Mouse (Mus musculus): ENCODE measurements around the gene Prkca.

The Prkca gene

DNA sequence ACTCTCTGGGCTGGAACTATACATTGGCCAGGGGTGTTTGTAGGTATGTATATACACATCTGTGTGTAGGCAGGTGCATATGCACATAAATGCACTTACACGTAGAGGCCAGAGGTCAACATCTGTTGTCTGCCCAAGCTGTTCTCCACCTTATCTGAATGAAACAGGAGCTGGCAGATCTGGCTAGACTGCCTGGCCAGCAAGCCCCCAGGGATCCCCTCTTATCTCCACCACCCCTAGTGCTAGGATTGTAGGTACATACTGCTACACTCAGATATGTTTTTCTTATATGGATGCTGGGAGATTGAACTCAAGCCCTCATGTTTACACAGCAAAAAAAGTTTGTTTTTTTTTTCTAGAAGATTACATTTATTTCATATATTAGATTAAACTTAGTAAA is 79.9 kb downstream of the Prkca start:
- no peak for DNase-seq (ENCODE audit: inconsistent age in 2 of 2, low spot score in 1 of 2)

DNA sequence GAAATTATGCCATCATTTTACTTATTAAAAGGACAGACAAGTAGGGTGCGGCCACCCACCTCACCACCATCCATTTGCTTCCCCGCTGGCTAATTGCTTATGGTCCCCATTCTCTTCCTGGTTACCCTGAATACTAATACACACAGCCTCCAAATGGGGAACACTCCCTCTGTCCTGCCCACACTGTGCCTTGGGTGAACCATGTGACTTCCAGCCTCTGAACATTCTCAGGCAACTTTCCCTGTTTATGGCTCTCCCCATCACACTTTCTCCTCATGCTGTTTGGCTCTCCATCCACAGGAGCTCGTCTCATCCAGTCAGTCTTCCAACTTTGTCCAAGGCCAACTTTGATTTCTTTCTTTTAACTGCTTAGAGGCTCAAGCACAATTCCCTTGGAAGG is 80.3 kb downstream of the Prkca start:
- DNase-seq (ENCODE audit: inconsistent age in 2 of 2, low spot score in 1 of 2): no peak

DNA sequence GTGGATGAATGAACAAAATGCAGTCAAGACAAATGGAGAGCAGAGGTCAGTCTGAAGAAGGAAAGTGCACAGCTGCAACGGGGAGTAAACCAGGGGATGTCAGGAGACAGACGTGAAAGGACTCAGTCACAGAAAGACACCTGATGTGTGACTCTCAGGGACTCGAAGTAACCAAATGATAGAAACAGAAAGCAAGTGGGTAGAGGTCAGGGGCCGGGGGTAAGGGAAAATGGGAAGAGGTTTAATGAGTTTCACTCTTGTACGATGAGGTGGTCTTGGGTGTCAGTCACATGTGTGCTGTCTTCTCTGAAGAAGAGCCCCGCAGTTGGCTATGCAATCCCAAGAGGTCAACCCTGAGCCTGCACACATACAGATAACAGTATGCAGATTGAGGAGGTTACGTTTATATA is 82.0 kb downstream of the Prkca start:
- no peak for DNase-seq (ENCODE audit: inconsistent age in 2 of 2, low spot score in 1 of 2)

DNA sequence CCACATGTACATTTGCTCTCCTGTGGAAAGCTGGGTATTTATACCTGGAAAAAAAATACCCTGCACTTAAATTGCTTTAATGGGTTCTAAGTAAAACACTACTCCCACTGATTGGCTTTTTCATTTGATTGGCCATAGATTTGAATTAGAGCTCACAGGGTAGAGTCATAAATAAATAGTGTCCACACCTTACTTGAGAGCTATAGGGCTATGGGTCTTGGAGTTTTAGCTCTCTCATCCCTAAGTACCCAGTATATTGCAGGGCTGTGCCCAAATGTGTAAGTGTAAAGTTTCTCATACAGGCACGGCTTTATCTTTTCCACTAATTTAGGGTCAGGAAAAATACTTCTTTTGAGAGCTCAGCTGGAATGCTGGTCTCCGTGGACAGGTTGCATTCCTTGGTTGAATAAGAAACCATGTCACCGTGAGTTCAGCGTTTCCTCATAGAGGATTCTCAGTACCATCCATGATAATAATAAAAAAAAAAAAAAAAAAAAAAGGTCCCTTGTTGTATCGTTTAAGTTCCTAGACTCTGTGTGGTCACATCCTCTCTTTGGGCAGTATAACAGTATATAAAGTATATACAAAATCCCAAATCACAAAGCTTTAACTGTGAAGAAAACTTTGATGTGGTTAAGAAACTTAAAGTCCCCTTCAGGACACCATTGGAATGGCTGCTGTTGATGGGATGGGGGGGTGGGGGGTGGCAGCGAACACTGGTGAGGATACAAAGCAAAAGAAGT is 82.8 kb downstream of the Prkca start:
- DNase-seq (ENCODE audit: inconsistent age in 2 of 2, low spot score in 1 of 2): no peak

DNA sequence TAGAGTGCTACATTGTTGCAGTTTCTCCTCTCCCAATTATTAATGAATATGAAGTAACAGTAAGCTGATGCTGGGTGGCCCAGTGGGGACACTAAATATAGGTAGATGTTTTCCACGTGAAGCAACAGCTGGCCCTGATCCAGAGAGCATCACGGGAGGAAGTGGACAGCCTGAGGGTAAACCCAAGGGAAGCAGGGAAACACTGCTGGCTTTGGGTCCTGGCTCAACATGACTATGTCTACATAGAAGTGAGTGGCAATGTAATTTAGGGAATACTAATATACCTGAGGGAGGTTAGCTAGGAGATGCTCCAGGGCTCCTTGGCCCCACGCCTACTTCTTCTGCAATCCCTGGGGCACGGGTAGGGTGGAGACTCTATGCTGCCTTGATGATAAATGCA is 84.3 kb downstream of the Prkca start:
- peak in 1 of 2 experiments; percentile 38 for DNase-seq (ENCODE audit: inconsistent age in 2 of 2, low spot score in 1 of 2)

DNA sequence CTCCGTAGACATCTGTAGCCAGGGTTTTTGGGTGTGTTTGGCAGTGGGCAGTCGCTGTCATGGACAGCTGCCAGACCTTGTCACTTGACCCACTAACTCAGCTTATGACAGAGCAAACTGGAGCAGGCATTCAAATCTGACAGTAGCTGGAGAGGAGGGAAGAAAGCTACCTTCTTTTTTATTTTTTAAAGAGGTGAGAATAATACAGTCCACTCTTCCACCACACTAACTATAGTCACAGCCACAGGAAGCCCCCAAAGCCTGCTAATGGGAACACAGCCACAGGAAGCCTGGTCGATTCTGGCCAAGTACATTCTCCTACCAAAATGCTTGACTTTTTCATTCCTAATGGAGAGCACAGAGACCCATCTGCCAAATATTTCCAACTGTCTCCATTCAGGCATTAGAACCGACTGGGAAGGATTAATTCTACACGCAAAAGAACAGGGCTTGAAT is 84.9 kb downstream of the Prkca start:
- DNase-seq (ENCODE audit: inconsistent age in 2 of 2, low spot score in 1 of 2): peak; percentile 34 to 78

DNA sequence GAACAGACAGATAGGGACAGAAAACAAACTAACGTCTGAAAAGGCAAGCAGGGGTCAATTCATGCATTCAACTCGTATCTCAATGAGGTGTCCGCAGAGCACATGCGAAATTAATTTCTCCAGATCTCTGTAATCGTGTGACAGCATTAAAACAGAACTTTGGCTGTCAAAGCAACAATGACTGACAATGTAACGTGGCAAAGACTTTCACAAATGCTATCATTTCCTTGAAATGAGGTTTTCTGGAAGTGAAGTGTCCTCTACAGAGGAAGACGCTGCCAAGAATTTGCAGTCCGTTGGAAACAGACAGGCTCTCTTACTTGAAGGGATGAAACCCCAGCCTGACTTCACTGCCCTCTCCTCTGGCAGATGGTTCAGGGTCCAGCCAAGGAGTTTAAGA is 85.8 kb downstream of the Prkca start:
- DNase-seq (ENCODE audit: inconsistent age in 2 of 2, low spot score in 1 of 2): no peak

DNA sequence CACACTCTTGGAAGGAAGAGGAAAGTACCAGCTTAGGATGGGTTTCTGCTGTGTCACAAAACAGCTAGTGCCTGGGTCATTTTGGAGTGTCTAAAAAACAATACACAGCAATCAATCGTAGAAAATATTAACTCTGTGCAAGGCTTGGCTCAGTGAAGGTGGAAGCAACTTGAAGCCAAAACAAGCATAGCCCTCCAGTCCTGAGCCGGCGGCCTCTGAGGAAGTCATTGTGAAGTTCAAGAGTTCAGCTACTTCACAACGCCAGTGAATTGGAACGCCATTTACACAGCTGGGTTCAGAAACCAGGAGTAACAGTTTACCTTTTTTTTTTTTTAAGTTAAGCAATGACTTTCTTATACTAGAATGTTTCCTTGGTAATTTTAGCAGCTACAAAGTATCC is 89.0 kb downstream of the Prkca start:
- no peak for DNase-seq (ENCODE audit: inconsistent age in 2 of 2, low spot score in 1 of 2)

DNA sequence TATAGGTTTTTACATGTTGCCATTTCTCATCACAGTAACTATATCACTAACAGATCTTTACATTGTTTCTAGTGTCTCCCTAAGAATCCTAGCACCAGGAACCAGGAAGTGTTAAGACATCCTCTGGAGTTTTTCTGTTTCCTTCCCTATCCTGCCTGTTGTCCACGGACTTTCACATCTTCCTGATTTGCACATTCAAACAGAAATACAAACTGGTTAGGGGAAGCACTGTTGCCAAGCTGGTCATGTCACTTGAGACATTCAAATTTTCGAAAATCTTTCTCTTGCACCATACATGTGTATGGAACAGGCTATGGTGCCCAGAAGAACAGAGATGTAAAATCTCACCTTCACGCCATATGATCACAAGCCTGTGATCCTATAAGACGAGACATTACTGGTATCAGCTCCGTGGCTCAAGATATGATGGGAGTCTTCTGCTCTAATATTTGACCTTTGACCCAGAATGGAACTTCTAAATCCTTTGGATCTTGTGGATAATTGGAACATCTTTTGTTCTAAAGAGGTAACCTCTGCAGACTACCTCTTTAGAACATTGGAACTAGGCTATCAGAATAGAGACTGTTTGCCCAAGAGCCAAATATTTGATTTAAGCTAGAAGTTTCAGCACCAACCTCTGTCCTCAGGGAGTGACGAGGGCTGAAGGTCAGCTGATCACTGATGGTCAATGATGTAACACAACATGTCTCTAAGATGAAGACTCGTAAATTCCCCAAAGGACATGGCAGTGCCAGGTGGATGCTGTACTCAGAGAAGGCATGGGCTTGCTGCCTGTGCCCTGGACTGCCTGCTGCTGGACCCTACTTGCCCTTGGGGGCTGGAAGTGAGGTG is 91.6 kb downstream of the Prkca start:
- DNase-seq (ENCODE audit: inconsistent age in 2 of 2, low spot score in 1 of 2): no peak

DNA sequence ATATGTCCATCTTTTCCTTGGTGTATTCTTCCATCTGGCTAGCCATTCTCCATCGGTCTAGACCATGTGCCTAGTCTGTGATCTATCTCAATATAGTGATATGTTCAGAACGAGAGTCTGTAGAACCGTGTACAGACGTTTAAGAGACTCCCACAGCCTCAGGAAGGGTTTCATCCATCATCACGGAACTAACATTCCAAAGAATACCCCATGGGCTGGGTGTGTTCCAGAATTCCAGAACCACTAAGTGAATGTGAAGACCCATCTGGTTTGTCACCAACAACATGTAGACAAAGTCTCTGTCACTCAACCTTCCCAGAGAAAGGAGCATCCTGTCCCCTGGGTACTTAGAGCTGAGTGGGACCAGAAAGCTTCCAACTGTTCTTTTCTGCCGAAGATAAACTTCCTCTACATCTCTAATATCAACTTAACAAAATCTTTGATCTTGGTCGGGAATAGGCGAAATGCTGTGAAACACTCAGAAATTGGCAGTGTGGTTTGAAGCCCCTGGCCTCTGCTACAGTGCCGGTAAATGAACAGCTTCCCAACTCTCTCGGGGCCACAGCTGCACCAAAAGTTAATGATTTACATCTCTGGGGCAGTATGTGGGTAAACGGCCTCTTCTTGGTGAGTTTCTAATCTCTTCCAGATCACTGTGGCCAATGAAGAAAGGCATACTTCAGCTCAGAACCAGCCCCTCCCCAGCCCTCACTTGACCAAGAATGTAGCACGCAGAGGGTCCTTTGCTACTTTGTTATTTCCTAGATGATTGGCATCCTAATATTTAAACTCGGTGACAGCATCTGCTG is 92.7 kb downstream of the Prkca start:
- DNase-seq (ENCODE audit: inconsistent age in 2 of 2, low spot score in 1 of 2): no peak

DNA sequence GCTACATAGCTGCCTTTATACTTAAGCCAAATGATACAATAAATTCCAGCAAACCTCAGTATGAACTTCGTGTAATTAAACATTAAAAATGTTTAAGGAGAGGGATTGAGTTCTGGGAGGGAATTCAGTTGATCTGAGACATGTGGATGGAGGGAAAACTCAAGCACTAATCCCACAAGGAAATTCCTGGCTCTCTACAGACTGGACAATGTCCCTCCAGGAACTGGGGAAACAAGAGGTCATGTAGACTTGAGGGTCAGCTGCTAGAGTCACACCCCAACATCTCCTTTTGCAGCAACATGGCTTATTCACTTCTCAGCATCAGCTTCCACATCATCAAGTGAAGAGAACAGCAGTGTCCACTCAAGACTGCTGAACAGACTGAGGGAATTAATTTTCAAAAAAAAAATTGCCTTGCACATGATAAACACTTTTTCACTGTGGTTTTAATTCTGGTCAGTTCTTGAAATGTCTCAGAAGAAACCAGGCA is 93.5 kb downstream of the Prkca start:
- DNase-seq (ENCODE audit: inconsistent age in 2 of 2, low spot score in 1 of 2): no peak

DNA sequence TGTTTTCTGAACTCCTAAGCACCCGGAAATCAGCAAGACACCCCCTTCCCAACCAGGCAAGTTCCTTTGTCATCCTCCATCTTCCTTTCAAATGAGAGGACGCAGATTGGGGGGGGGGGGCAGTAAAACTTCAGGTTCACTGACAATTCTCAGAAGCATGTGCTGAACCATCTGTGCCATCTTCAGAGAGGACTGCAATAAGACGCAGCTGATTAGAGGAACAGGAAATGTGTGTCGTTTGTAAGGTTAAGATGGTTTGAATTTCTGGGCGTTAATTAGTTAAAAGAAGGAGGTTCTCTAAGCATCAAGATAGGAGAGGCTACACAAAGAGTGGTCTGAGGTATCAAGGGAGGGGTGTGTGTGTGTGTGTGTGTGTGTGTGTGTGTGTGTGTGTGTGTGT is 94.2 kb downstream of the Prkca start:
- DNase-seq (ENCODE audit: inconsistent age in 2 of 2, low spot score in 1 of 2): no peak

DNA sequence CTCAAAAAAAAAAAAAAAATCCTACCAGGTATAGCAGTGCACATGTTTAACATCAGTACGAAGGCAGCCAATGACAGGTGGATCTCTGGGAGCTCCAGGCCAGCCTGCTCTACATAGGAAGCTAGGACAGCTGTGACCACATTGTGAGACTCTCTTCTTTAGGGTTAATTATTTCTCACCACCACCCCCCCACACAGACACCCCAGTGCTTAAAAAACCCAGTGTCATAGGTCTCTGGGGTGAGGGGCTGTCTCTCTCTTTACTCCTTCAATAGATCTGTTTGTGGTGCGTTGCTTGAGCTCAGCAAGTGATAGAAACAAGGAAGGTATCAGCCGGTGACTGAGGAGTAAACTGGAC is 94.7 kb downstream of the Prkca start:
- DNase-seq (ENCODE audit: inconsistent age in 2 of 2, low spot score in 1 of 2): no peak

DNA sequence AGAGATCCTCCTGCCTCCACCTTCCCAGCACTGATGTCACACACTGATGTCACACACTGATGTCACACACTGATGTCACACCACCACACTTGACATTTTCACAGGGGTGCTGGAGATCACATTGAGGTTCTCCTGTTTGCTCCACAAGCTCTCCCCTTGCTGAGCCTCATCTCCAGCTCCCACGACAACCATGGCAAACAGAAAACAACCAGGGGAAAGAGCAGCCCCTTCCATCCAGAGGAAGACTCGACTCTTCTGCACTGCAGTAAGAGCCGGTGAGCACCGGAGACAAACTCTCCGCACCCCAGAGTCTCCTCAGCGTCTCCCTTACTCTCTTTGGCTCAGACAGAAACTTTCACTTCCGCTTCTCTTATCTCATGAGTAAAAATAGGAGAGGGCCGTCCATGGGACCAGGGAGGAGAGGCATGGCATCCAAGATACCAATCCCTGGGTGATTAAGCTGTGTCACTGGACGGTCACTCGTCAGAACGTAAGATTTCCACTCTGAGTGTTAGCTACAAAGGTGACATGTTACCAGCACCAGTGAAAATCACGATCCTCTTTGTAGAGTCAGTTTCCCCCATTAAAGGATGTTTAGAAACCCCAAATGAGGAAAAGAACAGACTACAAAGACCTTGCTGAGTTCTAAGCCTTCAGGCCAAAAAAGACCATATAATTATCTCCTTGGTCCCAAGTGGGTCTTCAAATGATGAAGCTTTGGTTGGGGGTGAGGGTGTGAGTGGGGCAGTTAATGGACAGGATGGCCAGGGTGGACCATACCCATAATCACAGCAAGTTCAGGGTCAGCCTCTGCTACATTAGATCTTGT is 95.3 kb downstream of the Prkca start:
- no peak for DNase-seq (ENCODE audit: inconsistent age in 2 of 2, low spot score in 1 of 2)

DNA sequence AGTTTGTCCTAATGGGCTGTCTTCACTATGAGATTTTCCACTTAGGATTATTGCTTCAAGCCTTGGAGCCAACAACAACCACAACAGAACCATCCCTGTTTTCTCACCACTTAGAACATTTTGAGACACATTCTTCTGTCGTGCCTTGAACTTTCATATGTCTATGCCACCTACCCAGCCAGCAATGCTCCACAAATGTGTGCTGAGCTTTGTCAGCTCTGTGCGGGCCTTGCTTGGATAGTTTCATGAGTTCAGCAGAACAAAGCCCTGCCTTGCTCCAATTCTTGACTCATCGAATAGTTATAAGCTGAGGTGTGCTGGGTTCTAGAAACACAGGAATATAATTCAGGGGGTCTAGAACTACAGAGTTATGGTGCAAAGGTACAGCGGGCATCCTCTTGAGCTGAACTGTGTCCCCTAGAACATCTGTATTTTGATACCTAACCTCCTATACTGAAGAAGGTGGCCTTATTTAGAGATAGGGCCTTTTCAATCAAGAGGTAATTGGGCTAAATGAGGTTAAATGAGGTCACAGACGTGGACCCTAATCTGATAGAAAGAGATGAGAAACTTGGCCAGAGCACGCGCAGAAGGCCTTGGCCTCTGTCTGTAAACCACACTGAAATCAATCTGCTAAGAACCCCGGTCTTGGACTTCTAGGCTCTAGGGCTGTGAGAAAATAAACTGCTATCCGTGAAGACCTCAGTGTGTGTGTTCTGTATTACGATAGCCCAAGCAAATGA is 96.4 kb downstream of the Prkca start:
- DNase-seq (ENCODE audit: inconsistent age in 2 of 2, low spot score in 1 of 2): no peak

DNA sequence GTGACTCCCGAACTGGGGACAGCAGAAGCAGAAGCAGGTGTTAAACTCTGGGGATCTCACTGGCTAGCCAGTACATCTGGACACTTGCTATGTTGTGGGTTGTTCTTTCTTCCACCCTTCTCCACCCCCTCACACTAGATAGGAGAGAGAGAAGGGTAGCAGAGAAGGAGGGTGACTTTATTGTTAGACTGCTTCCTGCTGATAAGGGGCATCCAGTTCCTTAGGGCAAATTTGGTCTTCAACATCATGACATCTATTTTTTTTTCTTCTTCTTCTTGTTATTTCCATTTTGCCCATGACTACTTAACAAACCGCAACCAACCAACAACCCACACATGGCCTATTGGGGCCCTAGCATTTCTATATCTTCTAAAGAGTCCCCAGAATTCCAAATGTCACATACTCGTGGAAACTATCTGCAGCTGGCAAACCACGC is 97.4 kb downstream of the Prkca start:
- no peak for DNase-seq (ENCODE audit: inconsistent age in 2 of 2, low spot score in 1 of 2)

DNA sequence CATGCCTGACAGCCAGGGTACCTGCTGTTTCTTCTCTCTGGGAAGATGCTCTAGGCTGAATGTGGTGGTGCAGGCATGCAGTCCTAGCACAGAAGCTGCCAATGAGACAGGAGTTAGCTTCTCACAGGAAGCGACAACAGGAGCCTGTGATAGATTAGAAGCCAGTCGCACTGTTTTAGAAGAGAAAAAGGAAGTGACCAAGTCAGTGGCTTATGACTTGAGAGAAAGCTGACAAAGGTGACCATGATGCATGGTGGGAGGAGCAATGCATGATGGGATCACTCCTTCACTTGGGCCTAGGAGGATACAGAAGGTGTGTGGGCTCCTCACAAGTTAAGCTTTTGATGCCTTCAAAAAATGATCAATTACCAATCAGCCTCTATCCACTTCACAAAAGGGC is 99.5 kb downstream of the Prkca start:
- no peak for DNase-seq (ENCODE audit: inconsistent age in 2 of 2, low spot score in 1 of 2)

DNA sequence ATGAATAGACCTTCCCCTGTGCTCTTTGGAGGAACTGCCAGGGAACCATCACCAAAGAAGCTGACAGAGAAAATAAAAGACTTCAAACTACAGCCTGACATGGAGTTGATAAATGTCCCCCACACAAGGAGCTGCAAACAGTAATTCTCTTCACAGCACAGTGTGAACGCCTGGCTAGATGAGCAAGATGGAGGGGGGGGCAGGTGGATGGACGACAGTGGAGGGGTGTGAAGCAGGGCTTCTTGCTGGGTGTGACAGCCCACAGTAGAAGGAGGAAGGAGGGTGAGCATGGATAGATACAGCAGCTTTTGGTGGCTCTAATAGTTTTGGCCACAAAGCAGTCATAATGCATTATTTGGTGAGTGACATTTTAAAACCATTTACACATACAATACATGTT is 100.1 kb downstream of the Prkca start:
- DNase-seq (ENCODE audit: inconsistent age in 2 of 2, low spot score in 1 of 2): no peak

DNA sequence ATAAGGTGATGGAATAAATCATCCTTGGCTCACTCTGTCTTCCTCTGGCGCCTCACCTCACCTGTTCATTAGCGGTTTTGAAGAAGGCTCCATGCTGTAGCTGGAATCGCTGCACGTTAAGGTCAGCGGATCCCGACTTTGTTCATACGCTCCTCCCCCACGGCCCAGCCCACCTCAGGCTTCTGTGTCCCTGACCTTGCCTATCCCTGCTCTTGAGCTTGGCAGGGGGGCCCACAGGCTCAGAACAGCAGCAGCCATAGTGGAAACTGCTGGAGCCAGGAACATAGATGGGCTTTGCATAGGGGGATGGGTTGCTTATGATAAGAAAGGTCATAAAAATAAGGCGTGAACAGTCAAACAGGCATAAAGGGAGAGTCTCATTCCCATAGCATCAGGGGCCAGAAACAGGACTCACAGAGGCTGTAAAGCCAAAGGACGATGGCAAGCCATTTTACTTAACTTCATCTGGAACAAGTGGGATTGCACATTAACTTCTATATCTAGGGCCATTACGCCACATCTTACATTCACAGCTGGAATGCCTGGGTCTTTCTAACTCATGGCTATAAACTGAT is 102.7 kb downstream of the Prkca start:
- DNase-seq (ENCODE audit: inconsistent age in 2 of 2, low spot score in 1 of 2): no peak

DNA sequence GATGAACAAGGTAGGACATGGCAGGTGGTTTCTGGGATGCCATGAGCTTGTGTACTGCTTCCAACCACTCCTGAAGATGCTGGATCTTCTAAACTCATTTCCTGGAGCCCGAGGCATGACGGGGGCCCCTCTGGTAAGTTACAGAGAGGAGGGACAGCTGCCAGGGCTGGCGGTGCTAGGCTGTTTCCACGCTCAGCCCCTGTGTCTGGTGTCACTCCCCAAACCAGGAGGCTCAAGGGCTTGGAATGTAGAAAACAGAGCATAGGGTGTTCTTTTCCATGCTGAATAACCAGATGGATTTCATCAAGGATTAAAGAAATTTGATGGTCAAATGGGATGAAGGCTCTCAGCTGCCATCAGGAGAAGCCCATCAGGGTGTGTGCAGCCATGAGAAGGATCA is 104.6 kb downstream of the Prkca start:
- DNase-seq (ENCODE audit: inconsistent age in 2 of 2, low spot score in 1 of 2): no peak

Data from adrenal gland, adult (tissue).